Mouse (Mus musculus): ENCODE results near the gene Olfr1306.

The Olfr1306 gene

DNA sequence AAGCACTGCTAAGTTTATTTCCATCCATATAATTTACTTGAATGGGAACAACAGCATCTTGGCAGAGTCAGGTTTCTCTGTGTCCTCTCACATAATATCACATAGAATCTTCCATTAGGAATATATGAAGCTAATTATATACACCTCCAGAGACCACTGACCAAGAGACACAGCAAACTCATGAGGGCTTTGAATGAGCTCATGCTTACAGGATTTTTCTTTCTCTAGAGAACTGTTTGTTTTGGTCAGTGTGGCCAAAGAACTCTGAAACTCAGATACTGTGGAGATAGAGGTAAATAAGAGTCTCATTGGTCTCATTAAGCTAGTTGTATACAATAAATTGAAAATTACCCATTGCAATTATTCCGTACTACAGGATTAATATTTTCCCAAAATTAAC lies at the start of gene Olfr1306:
Gene Olfr1306, minus strand, starts transcription at position 101 of the 400 bp plus-strand sequence.
- DNase-seq (ENCODE audit: extremely low spot score, low spot score): no peak

DNA sequence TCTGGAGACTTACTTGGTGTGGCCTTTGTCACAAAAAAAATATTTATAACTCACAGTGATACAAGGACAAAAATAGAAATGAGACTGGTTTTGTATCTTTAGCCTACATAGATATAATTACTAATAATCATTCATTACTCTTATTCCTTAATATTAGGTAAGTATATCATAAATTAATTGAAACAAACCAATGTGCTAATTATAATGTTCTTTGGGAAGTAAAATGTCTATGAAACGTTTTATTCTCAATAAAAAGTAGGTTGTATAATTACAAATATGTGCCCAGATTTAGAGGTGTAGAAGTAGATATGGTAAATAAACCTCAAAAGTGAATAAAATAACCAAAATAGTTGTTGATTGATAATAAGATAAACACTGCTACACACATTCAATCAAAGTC lies 48.8 kb upstream of the Olfr1306 start, which contains the start of gene Olfr1308:
Gene Olfr1308, minus strand, starts transcription at position 101 of the 400 bp plus-strand sequence.
- DNase-seq (ENCODE audit: extremely low spot score, low spot score): no peak

DNA sequence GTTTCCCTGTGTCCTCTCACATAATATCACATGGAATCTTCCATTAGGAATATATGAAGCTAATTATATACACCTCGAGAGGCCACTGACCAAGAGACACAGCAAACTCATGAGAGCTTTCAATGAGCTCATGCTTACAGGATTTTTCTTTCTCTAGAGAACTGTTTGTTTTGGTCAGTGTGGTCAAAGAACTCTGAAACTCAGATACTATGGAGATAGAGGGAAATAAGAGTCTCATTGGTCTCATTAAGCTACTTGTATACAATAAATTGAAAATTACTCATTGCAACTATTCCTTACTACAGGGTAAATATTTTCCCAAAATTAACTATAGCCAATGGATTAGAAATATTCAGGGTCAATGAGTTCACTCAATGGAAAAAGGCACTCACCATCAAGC lies 33.3 kb upstream of the Olfr1306 start, which contains the start of gene Olfr1307:
Gene Olfr1307, minus strand, starts transcription at position 101 of the 400 bp plus-strand sequence.
- DNase-seq (ENCODE audit: extremely low spot score, low spot score): no peak

DNA sequence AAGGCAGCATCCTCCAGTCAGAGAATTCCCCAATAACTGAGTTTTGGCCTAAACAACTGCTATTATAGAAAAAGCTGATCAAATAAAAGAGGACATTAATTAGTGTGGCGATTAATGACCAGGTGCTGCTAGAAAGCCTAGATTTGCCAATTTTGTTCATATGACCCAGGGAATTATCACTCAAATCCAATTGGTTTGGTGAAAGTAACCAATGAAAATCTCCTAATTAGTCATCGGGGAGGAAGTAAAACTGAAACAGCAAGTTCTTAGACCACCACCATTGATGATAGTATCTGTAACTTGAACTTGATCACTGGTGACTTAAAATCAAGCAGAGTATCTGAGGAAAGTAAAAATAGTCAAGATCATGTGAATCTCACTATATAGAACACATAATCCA lies 39.0 kb downstream of the Olfr1306 start, which contains the start of gene Olfr1305:
Gene Olfr1305, minus strand, starts transcription at position 101 of the 400 bp plus-strand sequence.
- no peak for DNase-seq (ENCODE audit: extremely low spot score, low spot score)
